Mouse (Mus musculus): ENCODE data around the gene Ntrk2. TPM values are rescaled to one million over a fixed set of nuclear protein-coding genes. Genes with fewer than 3 reads are reported as not detected.

The Ntrk2 gene
- polyA plus RNA-seq, 1 experiment from 2014 or later = 137 TPM

DNA sequence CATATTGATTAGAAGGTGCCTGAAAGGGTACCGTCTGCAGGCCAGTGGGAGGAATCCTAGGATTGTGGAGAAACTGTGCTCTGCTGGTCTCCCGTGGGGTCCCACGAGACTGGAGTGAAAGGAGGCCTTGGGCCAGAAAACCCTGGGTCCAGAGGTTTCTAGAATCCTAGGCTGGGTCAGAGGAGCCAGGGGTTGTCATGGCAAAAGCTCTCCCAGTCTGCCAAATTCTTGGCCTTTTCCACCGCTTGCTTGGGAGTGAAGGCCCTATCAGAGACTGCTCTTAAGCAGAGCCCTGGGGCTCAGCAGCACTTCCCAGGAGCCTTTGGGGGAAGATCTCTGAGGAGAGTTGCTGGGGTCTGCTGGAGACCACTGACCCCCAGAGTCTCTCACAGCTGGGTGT, 25.6 kb downstream of the Ntrk2 start:
- no peaks in the 10 kb centered on the region for H3K36me3 ChIP-seq (ENCODE audit: control insufficient read depth, insufficient read depth, low read length)
- H3K27me3 ChIP-seq (ENCODE audit: control insufficient read depth, insufficient read depth, low read length) = no peaks in the 10 kb centered on the region
- peaks cover 4% of the 10 kb centered on the region; the same call in 1 of the 2 replicates for H3K4me1 ChIP-seq (ENCODE audit: control insufficient read depth, insufficient read depth, low read length)
- no peak for ATAC-seq (ENCODE audit: low read depth)
- no peak overlapping the region for H3K4me3 ChIP-seq (ENCODE audit: low read depth, low read length)
- H3K9ac ChIP-seq (replicated peaks; ENCODE audit: low read depth, low read length) = no peak overlapping the region
- no peak overlapping the region for H3K4me2 ChIP-seq (ENCODE audit: low read depth, low read length)
- 70% methylated on average over 4 of the region's 4 CpGs for WGBS
- H3K9me3 ChIP-seq (ENCODE audit: control insufficient read depth, low read length) = no peaks in the 10 kb centered on the region
- H3K27ac ChIP-seq (ENCODE audit: low read depth, low read length) = no peak overlapping the region

DNA sequence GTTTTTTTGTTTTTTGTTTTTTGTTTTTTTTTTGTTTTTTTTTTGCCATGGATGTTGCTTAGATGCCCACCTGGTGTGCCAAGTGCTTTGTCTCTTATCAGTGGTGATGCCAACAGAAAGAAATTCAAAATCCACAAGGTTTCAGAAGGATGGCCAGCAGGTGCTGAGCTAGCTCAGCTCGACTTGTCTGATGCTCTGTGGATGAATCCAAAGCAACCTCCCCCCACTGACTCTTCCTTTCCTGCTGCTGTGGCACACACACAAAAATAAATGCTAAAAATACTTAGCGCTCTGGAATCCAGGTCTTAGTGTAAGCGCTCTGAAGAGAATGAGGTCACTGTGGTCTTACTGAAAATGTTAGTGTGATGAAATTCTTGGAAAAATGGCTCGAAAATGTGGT, 28.4 kb downstream of the Ntrk2 start:
- Histone ChIP-seq H3K27ac (ENCODE audit: low read depth, low read length) (no peak overlapping the region), H3K4me2 (ENCODE audit: low read depth, low read length) (no peak overlapping the region), H3K27me3 (ENCODE audit: control insufficient read depth, insufficient read depth, low read length) (no peaks in the 10 kb centered on the region), H3K9me3 (ENCODE audit: control insufficient read depth, low read length) (no peaks in the 10 kb centered on the region), H3K9ac (replicated peaks; ENCODE audit: low read depth, low read length) (no peak overlapping the region), H3K4me1 (ENCODE audit: control insufficient read depth, insufficient read depth, low read length) (peaks cover 4% of the 10 kb centered on the region; the same call in 1 of the 2 replicates), H3K4me3 (ENCODE audit: low read depth, low read length) (no peak overlapping the region), H3K36me3 (ENCODE audit: control insufficient read depth, insufficient read depth, low read length) (no peaks in the 10 kb centered on the region)
- WGBS = 81% methylated on average over 4 of the region's 4 CpGs
- ATAC-seq (ENCODE audit: low read depth) = no peak

DNA sequence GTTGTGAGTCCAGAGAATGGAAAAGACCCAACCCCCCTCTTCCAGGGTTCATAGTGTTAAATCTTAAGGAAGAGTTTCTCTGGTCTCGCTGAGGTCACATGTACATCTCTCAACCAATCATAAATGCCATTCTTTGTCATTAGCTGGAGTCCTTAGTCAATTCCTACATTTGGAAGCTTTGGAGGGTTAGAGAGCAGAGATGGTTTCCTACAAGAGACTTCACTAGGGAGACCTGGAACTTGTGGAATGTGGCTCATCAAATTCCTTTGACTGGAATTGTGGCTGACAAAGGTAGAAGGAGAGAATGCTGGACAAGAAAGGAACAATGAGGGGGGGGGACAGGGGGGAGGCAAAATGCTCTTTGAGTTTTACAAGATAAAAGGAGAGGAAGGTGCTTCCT, 30.5 kb downstream of the Ntrk2 start:
- no peak for ATAC-seq (ENCODE audit: low read depth)
- no peak overlapping the region for H3K4me3 ChIP-seq (ENCODE audit: low read depth, low read length)
- no peak overlapping the region for H3K4me2 ChIP-seq (ENCODE audit: low read depth, low read length)
- no peak overlapping the region for H3K9ac ChIP-seq (replicated peaks; ENCODE audit: low read depth, low read length)
- H3K36me3 ChIP-seq (ENCODE audit: control insufficient read depth, insufficient read depth, low read length) = no peaks in the 10 kb centered on the region
- peaks cover 4% of the 10 kb centered on the region; the same call in 1 of the 2 replicates for H3K4me1 ChIP-seq (ENCODE audit: control insufficient read depth, insufficient read depth, low read length)
- no peak overlapping the region for H3K27ac ChIP-seq (ENCODE audit: low read depth, low read length)
- no peaks in the 10 kb centered on the region for H3K27me3 ChIP-seq (ENCODE audit: control insufficient read depth, insufficient read depth, low read length)
- H3K9me3 ChIP-seq (ENCODE audit: control insufficient read depth, low read length) = no peaks in the 10 kb centered on the region
- WGBS = 96% methylated on average over 1 of the region's 1 CpGs

DNA sequence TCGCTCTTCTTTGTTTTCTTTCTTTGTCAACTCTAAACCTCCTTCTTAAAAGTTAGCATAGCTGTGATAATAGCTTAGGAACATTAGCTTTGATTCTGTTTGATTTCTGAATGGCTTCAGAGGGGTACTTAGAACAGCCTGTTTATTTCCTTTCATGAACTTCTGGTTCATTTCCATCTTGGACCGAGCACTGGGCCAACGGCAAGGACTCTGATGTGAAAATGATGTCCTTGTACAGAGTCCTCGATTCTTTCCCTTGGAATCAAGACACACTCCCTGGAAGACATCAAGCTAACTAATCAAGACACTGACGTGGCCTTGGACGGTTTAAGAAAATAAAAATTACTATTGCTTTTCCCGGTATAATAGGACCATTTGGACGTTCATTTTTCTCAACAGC, 31.7 kb downstream of the Ntrk2 start:
- Histone ChIP-seq H3K27ac (ENCODE audit: low read depth, low read length) (no peak overlapping the region), H3K9me3 (ENCODE audit: control insufficient read depth, low read length) (no peaks in the 10 kb centered on the region), H3K4me1 (ENCODE audit: control insufficient read depth, insufficient read depth, low read length) (0 out of 2 replicates have a peak, but pooled peaks cover 3% of the 10 kb centered on the region), H3K27me3 (ENCODE audit: control insufficient read depth, insufficient read depth, low read length) (no peaks in the 10 kb centered on the region), H3K4me2 (ENCODE audit: low read depth, low read length) (no peak overlapping the region), H3K4me3 (ENCODE audit: low read depth, low read length) (no peak overlapping the region), H3K9ac (replicated peaks; ENCODE audit: low read depth, low read length) (no peak overlapping the region), H3K36me3 (ENCODE audit: control insufficient read depth, insufficient read depth, low read length) (no peaks in the 10 kb centered on the region)
- 89% methylated on average over 8 of the region's 8 CpGs for WGBS
- no peak for ATAC-seq (ENCODE audit: low read depth)

DNA sequence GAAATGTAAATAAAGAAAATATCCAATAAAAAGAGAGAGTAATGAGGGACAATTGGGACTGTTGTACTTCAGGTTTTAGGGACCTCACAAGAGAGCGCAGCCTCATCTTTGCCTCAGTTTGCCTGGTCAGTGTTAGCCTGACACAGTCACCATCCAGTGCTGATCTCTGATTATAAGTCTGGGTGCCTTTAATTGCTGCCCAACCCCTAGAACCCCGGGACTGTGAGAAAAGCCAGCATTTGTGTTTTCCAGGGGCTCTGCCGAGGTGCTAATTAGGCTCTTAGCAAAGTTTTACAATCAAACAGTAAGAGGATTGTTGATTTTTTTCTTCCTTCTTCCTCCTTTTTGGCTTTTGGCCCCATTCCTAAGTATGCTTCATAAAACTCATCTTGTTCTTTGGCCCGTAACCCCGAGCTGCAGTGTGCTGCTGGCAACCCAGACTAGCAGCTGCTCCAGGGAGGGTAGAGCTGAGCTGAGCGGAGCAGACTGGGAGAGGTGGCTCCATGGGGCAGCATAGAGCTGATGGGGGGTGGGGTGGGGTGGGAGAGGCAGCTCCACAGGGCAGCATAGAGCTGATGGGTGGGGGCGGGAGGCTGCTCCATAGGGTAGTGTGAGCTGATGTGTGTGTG, 34.5 kb downstream of the Ntrk2 start:
- no peak overlapping the region for H3K4me2 ChIP-seq (ENCODE audit: low read depth, low read length)
- peak; percentile 81 for ATAC-seq (ENCODE audit: low read depth)
- H3K4me1 ChIP-seq (ENCODE audit: control insufficient read depth, insufficient read depth, low read length) = peaks cover 8% of the 10 kb centered on the region; the same call in 1 of the 2 replicates
- H3K27ac ChIP-seq (ENCODE audit: low read depth, low read length) = no peak overlapping the region
- 21% methylated on average over 7 of the region's 7 CpGs for WGBS
- no peak overlapping the region for H3K4me3 ChIP-seq (ENCODE audit: low read depth, low read length)
- H3K27me3 ChIP-seq (ENCODE audit: control insufficient read depth, insufficient read depth, low read length) = no peaks in the 10 kb centered on the region
- H3K9me3 ChIP-seq (ENCODE audit: control insufficient read depth, low read length) = no peaks in the 10 kb centered on the region
- no peak overlapping the region for H3K9ac ChIP-seq (replicated peaks; ENCODE audit: low read depth, low read length)
- no peaks in the 10 kb centered on the region for H3K36me3 ChIP-seq (ENCODE audit: control insufficient read depth, insufficient read depth, low read length)

DNA sequence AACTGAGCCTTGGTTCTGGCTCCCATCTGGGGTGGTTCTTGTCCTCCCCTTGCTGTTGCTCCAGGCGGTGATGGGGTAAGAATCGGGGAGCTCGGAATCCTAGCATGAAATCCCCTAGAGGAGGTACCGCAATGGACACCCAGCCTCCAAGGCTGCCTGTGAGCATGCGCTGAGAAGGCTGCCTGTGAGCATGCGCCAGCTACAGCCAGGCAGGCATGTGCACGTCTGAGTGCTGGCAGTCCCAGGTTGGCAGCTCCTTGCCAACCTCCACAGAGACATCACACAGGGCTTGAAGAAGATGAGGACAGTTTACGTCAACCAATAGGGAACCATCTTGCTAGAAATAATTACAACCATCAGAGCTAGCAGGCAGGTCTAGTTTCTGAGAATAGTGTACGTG, 37.5 kb downstream of the Ntrk2 start:
- no peak overlapping the region for H3K27ac ChIP-seq (ENCODE audit: low read depth, low read length)
- H3K4me3 ChIP-seq (ENCODE audit: low read depth, low read length) = no peak overlapping the region
- H3K36me3 ChIP-seq (ENCODE audit: control insufficient read depth, insufficient read depth, low read length) = peaks cover 18% of the 10 kb centered on the region; the same call in 1 of the 2 replicates
- no peak for ATAC-seq (ENCODE audit: low read depth)
- H3K27me3 ChIP-seq (ENCODE audit: control insufficient read depth, insufficient read depth, low read length) = no peaks in the 10 kb centered on the region
- peaks cover 8% of the 10 kb centered on the region; the same call in 1 of the 2 replicates for H3K4me1 ChIP-seq (ENCODE audit: control insufficient read depth, insufficient read depth, low read length)
- no peaks in the 10 kb centered on the region for H3K9me3 ChIP-seq (ENCODE audit: control insufficient read depth, low read length)
- no peak overlapping the region for H3K4me2 ChIP-seq (ENCODE audit: low read depth, low read length)
- WGBS = 85% methylated on average over 9 of the region's 9 CpGs
- H3K9ac ChIP-seq (replicated peaks; ENCODE audit: low read depth, low read length) = no peak overlapping the region

DNA sequence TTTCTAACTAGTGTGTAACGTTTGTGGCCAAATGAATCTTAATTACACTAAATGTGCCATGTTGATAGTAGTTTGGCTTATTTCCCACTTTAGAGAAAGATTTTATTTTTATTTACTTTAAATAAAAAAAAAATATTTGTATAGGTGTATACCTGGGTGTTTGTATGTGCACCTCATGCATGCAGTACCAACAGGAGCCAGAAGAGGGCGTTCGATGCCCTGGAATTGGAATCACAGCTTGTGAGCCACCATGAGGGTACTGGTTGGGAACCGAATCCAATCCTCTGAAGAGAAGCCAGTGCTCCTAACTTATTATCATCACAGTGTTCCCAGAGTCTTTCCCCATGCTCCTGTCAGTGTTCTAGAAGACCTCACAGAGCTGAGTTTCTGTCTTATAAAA, 42.2 kb downstream of the Ntrk2 start:
- Histone ChIP-seq H3K4me3 (ENCODE audit: low read depth, low read length) (no peak overlapping the region), H3K9ac (replicated peaks; ENCODE audit: low read depth, low read length) (no peak overlapping the region), H3K9me3 (ENCODE audit: control insufficient read depth, low read length) (no peaks in the 10 kb centered on the region), H3K4me2 (ENCODE audit: low read depth, low read length) (no peak overlapping the region), H3K36me3 (ENCODE audit: control insufficient read depth, insufficient read depth, low read length) (peaks cover 18% of the 10 kb centered on the region; the same call in 1 of the 2 replicates), H3K27ac (ENCODE audit: low read depth, low read length) (no peak overlapping the region), H3K27me3 (ENCODE audit: control insufficient read depth, insufficient read depth, low read length) (no peaks in the 10 kb centered on the region), H3K4me1 (ENCODE audit: control insufficient read depth, insufficient read depth, low read length) (peaks cover 5% of the 10 kb centered on the region; the same call in 1 of the 2 replicates)
- 87% methylated on average over 4 of the region's 4 CpGs for WGBS
- ATAC-seq (ENCODE audit: low read depth) = no peak

DNA sequence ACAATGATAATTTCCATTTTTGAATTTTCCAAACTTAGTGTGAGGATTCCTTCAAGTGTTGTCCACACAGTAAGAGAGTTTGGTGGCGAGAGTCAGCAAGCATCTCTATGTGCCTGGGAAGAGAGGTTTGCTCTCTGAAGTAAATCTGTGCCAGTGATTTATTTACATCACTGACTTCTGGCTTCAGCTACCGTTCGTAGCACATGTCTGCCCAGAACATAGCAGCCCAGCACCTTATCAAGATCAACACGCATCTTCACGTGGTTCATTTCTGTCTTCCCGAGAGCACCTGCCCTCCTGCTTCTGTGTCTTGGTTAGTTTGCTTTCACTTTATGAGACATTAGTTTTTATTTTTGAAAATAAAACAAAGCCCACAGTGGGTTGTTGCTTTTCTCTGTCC, 47.3 kb downstream of the Ntrk2 start:
- WGBS = 79% methylated on average over 6 of the region's 6 CpGs
- ATAC-seq (ENCODE audit: low read depth) = no peak
- H3K4me3 ChIP-seq (ENCODE audit: low read depth, low read length) = no peak overlapping the region
- no peaks in the 10 kb centered on the region for H3K9me3 ChIP-seq (ENCODE audit: control insufficient read depth, low read length)
- H3K4me1 ChIP-seq (ENCODE audit: control insufficient read depth, insufficient read depth, low read length) = no peaks in the 10 kb centered on the region
- no peaks in the 10 kb centered on the region for H3K27me3 ChIP-seq (ENCODE audit: control insufficient read depth, insufficient read depth, low read length)
- no peak overlapping the region for H3K27ac ChIP-seq (ENCODE audit: low read depth, low read length)
- H3K9ac ChIP-seq (replicated peaks; ENCODE audit: low read depth, low read length) = no peak overlapping the region
- H3K36me3 ChIP-seq (ENCODE audit: control insufficient read depth, insufficient read depth, low read length) = 0 out of 2 replicates have a peak, but pooled peaks cover 3% of the 10 kb centered on the region
- H3K4me2 ChIP-seq (ENCODE audit: low read depth, low read length) = no peak overlapping the region

DNA sequence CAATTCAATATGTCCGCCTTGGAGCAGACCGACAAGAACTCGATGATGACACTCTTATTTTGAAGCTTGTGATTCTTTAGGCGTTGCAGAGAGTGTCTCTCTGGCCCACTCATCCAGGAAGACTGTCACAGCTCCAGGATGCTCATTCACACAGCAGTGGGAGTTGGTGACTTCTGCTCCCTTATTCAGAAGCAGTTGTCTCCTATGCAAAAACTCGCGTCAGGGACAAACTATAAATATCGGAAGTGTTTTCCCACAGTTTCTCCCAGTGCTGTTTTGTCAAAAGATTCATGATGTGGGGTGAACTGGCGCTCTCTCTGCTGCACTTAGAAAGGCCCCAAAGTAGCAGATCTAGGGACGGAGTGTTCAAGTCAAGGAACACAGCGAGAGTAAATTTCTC, 59.9 kb downstream of the Ntrk2 start:
- H3K4me2 ChIP-seq (ENCODE audit: low read depth, low read length) = no peak overlapping the region
- WGBS = 94% methylated on average over 10 of the region's 10 CpGs
- H3K9me3 ChIP-seq (ENCODE audit: control insufficient read depth, low read length) = no peaks in the 10 kb centered on the region
- no peak overlapping the region for H3K9ac ChIP-seq (replicated peaks; ENCODE audit: low read depth, low read length)
- H3K4me3 ChIP-seq (ENCODE audit: low read depth, low read length) = no peak overlapping the region
- H3K27me3 ChIP-seq (ENCODE audit: control insufficient read depth, insufficient read depth, low read length) = no peaks in the 10 kb centered on the region
- H3K27ac ChIP-seq (ENCODE audit: low read depth, low read length) = no peak overlapping the region
- 0 out of 2 replicates have a peak, but pooled peaks cover 3% of the 10 kb centered on the region for H3K4me1 ChIP-seq (ENCODE audit: control insufficient read depth, insufficient read depth, low read length)
- peaks cover 5% of the 10 kb centered on the region for H3K36me3 ChIP-seq (ENCODE audit: control insufficient read depth, insufficient read depth, low read length)
- no peak for ATAC-seq (ENCODE audit: low read depth)
